Mouse (Mus musculus) heart, adult 2 months (tissue): ENCODE measurements around the gene Olfr279.

Experiments
- CTCF ChIP-seq: fragments of 200-600 bp; IDR thresholded peaks from 2 replicates; pipeline ENCODE4 v1.8.1; 2022; ENCODE audit warnings: antibody characterized with exemption, mild to moderate bottlenecking, moderate library complexity
- EP300 ChIP-seq: fragments of 200-500 bp; IDR thresholded peaks from 2 replicates; pipeline ENCODE4 v1.6.1; 2011; ENCODE audit warnings: low read depth, low read length, control low read depth; ENCODE audit not compliant: insufficient read depth
- POLR2A ChIP-seq: fragments of 200-500 bp; IDR thresholded peaks from 2 replicates; pipeline ENCODE4 v1.6.1; 2011; ENCODE audit warnings: mild to moderate bottlenecking, low read depth, low read length, control low read depth; ENCODE audit not compliant: insufficient read depth

GRCm38 (mm10) chr15:98543341-98543740, 51.1 kb downstream of the Olfr279 start:
- TF ChIP-seq EP300 (no peak), CTCF (no peak), POLR2A (no peak)
